Mouse (Mus musculus): ENCODE data around the gene Fance. TPM values are rescaled to one million over a fixed set of nuclear protein-coding genes. Genes with fewer than 3 reads are reported as not detected.

The Fance gene
- polyA plus RNA-seq, 1 experiment from 2014 or later, result 13.5 TPM

GRCm38 (mm10) chr17:28291346-28291745 is 22.0 kb upstream of the Fance start:
- Histone ChIP-seq H3K4me1 (replicated peaks) (peaks cover 49% of the 10 kb centered on the region), H3K4me3 (replicated peaks) (no peak overlapping the region), H3K27me3 (no peaks in the 10 kb centered on the region), H3K27ac (no peak overlapping the region), H3K36me3 (peaks cover 31% of the 10 kb centered on the region), H3K9me3 (replicated peaks) (no peaks in the 10 kb centered on the region), H3K9ac (no peak overlapping the region), H3K4me2 (no peak overlapping the region)
- DNase-seq (no peak), ATAC-seq (ENCODE audit: low read depth) (no peak)
- 17% methylated on average over 7 of the region's 7 CpGs for WGBS (ENCODE audit: insufficient replicate concordance)

DNA sequence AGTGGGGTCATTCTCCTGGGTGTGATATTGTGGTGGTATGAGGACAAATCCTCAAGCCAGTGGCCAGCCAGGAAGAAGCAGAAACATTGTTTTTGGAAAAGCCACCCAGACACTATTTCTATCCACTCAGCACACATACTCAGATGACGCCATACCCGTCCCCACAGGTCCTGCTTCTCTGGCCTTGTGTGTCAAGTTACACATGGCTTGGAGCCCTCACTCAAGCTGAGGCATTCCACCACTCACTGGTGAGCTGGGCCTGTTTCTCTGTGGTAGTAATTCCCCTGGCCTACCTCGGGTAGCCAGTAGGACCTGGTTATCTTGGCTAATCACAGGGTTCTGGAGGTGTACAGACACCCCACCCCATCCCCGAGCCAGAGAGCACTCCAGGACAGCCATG is 19.6 kb upstream of the Fance start:
- WGBS (ENCODE audit: insufficient replicate concordance), result 47% methylated on average over 4 of the region's 4 CpGs
- H3K4me3 ChIP-seq (replicated peaks), result no peak overlapping the region
- H3K9me3 ChIP-seq (replicated peaks), result no peaks in the 10 kb centered on the region
- 0 out of 2 replicates have a peak overlapping the region, but pooled peaks have one; percentile 13 for H3K27ac ChIP-seq
- no peak for ATAC-seq (ENCODE audit: low read depth)
- no peak for DNase-seq
- H3K4me1 ChIP-seq (replicated peaks), result peaks cover 40% of the 10 kb centered on the region
- peaks cover 40% of the 10 kb centered on the region for H3K36me3 ChIP-seq
- H3K9ac ChIP-seq, result no peak overlapping the region
- no peaks in the 10 kb centered on the region for H3K27me3 ChIP-seq
- H3K4me2 ChIP-seq, result no peak overlapping the region

- Histone ChIP-seq H3K4me2 (no peak overlapping the region), H3K27ac (no peak overlapping the region; the same call in 1 of the 2 replicates), H3K27me3 (no peaks in the 10 kb centered on the region), H3K4me3 (replicated peaks) (no peak overlapping the region), H3K36me3 (peaks cover 48% of the 10 kb centered on the region), H3K9me3 (replicated peaks) (no peaks in the 10 kb centered on the region), H3K9ac (no peak overlapping the region), H3K4me1 (replicated peaks) (peaks cover 40% of the 10 kb centered on the region)
- WGBS (ENCODE audit: insufficient replicate concordance), result 54% methylated on average over 17 of the region's 17 CpGs
- no peak for DNase-seq
- no peak for ATAC-seq (ENCODE audit: low read depth)
Measured at GRCm38 (mm10) chr17:28294449-28295333, 18.6 kb upstream of the Fance start.

- no peak overlapping the region for H3K9ac ChIP-seq
- H3K9me3 ChIP-seq (replicated peaks), result no peaks in the 10 kb centered on the region
- H3K27ac ChIP-seq, result no peak overlapping the region
- H3K27me3 ChIP-seq, result no peaks in the 10 kb centered on the region
- peaks cover 46% of the 10 kb centered on the region for H3K36me3 ChIP-seq
- ATAC-seq (ENCODE audit: low read depth), result no peak
- 91% methylated on average over 17 of the region's 17 CpGs for WGBS (ENCODE audit: insufficient replicate concordance)
- DNase-seq, result no peak
- peaks cover 14% of the 10 kb centered on the region for H3K4me1 ChIP-seq (replicated peaks)
- no peak overlapping the region for H3K4me2 ChIP-seq
- H3K4me3 ChIP-seq (replicated peaks), result no peak overlapping the region
Measured at GRCm38 (mm10) chr17:28298888-28299287, 14.4 kb upstream of the Fance start.

- peaks cover 43% of the 10 kb centered on the region for H3K36me3 ChIP-seq
- H3K9ac ChIP-seq, result no peak overlapping the region
- H3K4me1 ChIP-seq (replicated peaks), result peaks cover 11% of the 10 kb centered on the region
- no peak overlapping the region for H3K4me2 ChIP-seq
- DNase-seq (no peak), ATAC-seq (ENCODE audit: low read depth) (no peak)
- H3K27me3 ChIP-seq, result no peaks in the 10 kb centered on the region
- H3K27ac ChIP-seq, result no peak overlapping the region
- WGBS (ENCODE audit: insufficient replicate concordance), result 55% methylated on average over 10 of the region's 11 CpGs
- H3K9me3 ChIP-seq (replicated peaks), result no peaks in the 10 kb centered on the region
- no peak overlapping the region for H3K4me3 ChIP-seq (replicated peaks)
Measured at GRCm38 (mm10) chr17:28299669-28300320, 13.5 kb upstream of the Fance start.

DNA sequence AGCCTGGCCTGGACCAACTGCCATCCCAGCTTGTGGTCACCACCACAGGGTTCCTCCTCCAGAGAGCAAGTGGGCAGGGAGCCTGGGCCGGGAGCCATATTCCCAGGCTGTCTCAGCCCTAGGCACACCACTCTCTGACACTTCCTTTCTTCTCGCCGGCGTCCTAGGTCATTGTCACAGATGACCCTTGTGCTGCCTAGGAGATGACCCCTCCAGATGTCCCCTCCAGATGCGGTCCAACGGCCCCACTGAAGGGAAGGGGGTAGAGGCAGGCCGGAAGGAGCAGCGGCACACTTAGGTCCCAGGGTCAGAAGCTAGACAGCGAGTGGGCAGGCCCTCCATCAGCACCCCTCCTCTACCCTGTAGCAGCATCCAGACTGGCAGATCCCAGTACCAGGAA is 13.0 kb upstream of the Fance start:
- Histone ChIP-seq H3K36me3 (peaks cover 38% of the 10 kb centered on the region), H3K4me3 (replicated peaks) (no peak overlapping the region), H3K27me3 (no peaks in the 10 kb centered on the region), H3K9me3 (replicated peaks) (0 out of 2 replicates have a peak, but pooled peaks cover under 1% of the 10 kb centered on the region), H3K9ac (no peak overlapping the region), H3K4me2 (no peak overlapping the region), H3K27ac (no peak overlapping the region), H3K4me1 (replicated peaks) (peaks cover 6% of the 10 kb centered on the region)
- DNase-seq, result no peak
- WGBS (ENCODE audit: insufficient replicate concordance), result 70% methylated on average over 9 of the region's 9 CpGs
- no peak for ATAC-seq (ENCODE audit: low read depth)

GRCm38 (mm10) chr17:28300850-28301249 is 12.5 kb upstream of the Fance start:
- no peak overlapping the region for H3K4me3 ChIP-seq (replicated peaks)
- DNase-seq, result no peak
- no peak overlapping the region for H3K9ac ChIP-seq
- no peak overlapping the region for H3K27ac ChIP-seq
- peaks cover 6% of the 10 kb centered on the region for H3K4me1 ChIP-seq (replicated peaks)
- 0 out of 2 replicates have a peak, but pooled peaks cover 4% of the 10 kb centered on the region for H3K9me3 ChIP-seq (replicated peaks)
- no peak for ATAC-seq (ENCODE audit: low read depth)
- WGBS (ENCODE audit: insufficient replicate concordance), result 62% methylated on average over 3 of the region's 3 CpGs
- no peak overlapping the region for H3K4me2 ChIP-seq
- no peaks in the 10 kb centered on the region for H3K27me3 ChIP-seq
- peaks cover 36% of the 10 kb centered on the region for H3K36me3 ChIP-seq

DNA sequence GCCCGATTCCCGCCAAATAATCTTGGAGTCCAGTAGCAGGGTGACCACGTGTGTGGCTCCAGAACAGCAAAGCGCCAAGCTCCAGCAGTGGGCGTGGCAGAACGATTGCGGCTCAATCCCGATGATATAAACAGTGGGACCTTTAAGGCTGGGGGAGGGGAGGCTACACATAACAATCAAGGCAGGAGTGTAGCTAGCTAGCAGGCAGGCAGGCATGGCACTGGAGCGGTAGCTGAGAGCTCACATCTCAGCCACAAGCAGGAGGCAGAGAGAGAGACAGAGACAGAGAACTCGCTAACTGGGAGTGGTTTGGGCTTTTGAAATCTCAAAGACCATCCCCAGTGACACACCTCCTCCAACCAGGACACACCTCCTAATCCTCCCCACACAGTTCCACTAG is 8.1 kb upstream of the Fance start:
- Histone ChIP-seq H3K4me3 (replicated peaks) (no peak overlapping the region), H3K4me2 (no peak overlapping the region), H3K36me3 (peaks cover 4% of the 10 kb centered on the region), H3K9ac (no peak overlapping the region), H3K9me3 (replicated peaks) (0 out of 2 replicates have a peak, but pooled peaks cover 4% of the 10 kb centered on the region), H3K27me3 (no peaks in the 10 kb centered on the region), H3K27ac (no peak overlapping the region), H3K4me1 (replicated peaks) (peaks cover 16% of the 10 kb centered on the region)
- WGBS (ENCODE audit: insufficient replicate concordance), result 59% methylated on average over 10 of the region's 10 CpGs
- ATAC-seq (ENCODE audit: low read depth) (no peak), DNase-seq (no peak)

- Histone ChIP-seq H3K4me2 (peak overlapping the region; percentile 33; the same call in 1 of the 2 replicates), H3K9me3 (replicated peaks) (0 out of 2 replicates have a peak, but pooled peaks cover 4% of the 10 kb centered on the region), H3K27me3 (no peaks in the 10 kb centered on the region), H3K36me3 (no peaks in the 10 kb centered on the region), H3K27ac (no peak overlapping the region), H3K4me3 (replicated peaks) (no peak overlapping the region), H3K4me1 (replicated peaks) (peaks cover 32% of the 10 kb centered on the region), H3K9ac (peak overlapping the region; percentile 36; the same call in 1 of the 2 replicates)
- 14% methylated on average over 18 of the region's 18 CpGs for WGBS (ENCODE audit: insufficient replicate concordance)
- DNase-seq, result peak; percentile 73
- no peak for ATAC-seq (ENCODE audit: low read depth)
Measured at GRCm38 (mm10) chr17:28308297-28309195, 4.8 kb upstream of the Fance start.

DNA sequence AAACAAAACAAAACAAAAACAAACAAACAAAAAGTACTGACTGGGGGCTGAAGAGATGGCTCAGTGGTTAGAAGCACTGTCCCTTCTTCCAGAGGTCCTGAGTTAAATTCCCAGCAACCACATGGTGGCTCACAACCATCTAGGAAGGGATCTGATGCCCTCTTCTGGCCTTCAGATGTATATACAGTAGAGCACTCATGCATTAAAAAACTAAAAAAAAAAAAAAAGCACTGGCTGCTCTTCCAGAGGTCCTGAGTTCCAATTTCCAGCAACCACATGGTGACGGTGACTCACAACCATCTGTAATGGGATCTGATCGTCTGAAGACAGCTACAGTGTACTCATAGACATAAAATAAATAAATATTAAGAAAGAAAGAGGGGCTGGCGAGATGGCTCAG is 2.5 kb upstream of the Fance start:
- 70% methylated on average over 3 of the region's 3 CpGs for WGBS (ENCODE audit: insufficient replicate concordance)
- no peak overlapping the region for H3K4me2 ChIP-seq

More for the DNA sequence above, 2.5 kb upstream of the Fance start:
- DNase-seq, result no peak
- Histone ChIP-seq H3K9me3 (replicated peaks) (no peaks in the 10 kb centered on the region), H3K9ac (no peak overlapping the region), H3K27me3 (no peaks in the 10 kb centered on the region), H3K4me1 (replicated peaks) (peaks cover 46% of the 10 kb centered on the region), H3K4me3 (replicated peaks) (no peak overlapping the region), H3K36me3 (peaks cover 7% of the 10 kb centered on the region), H3K27ac (no peak overlapping the region)
- no peak for ATAC-seq (ENCODE audit: low read depth)
